Mouse (Mus musculus): ENCODE results near the gene Gm5134. TPM values are rescaled to one million over a fixed set of nuclear protein-coding genes. Genes with fewer than 3 reads are reported as not detected.

The Gm5134 gene
- total and polyA plus RNA-seq, 3 experiments: not detected

GRCm38 (mm10) chr10:75995463-75995862 is 41.1 kb downstream of the Gm5134 start:
- DNase-seq: no peak
- Histone ChIP-seq H3K4me3 (no peak overlapping the region), H3K36me3 (ENCODE audit: control insufficient read depth, insufficient read depth, low read length) (no peaks in the 10 kb centered on the region), H3K79me2 (replicated peaks; ENCODE audit: control insufficient read depth, insufficient read depth, low read length) (no peaks in the 10 kb centered on the region), H3K9ac (ENCODE audit: low read depth, low read length) (no peak overlapping the region), H3K27me3 (ENCODE audit: control insufficient read depth, insufficient read depth, low read length) (no peaks in the 10 kb centered on the region), H3K27ac (no peak overlapping the region), H3K4me1 (ENCODE audit: control insufficient read depth, insufficient read depth, low read length) (no peaks in the 10 kb centered on the region)
- intact Hi-C loops (cut with DNase I): no loop called here
- TF ChIP-seq EP300 (IDR thresholded peaks at IDR 0.05; ENCODE audit: insufficient read depth, low read depth, low read length) (no peak), POLR2A (IDR thresholded peaks at IDR 0.05; ENCODE audit: insufficient read depth, low read depth, low read length) (no peak), CTCF (IDR thresholded peaks at IDR 0.05) (no peak)
- 79% methylated on average over 11 of the region's 11 CpGs for WGBS

DNA sequence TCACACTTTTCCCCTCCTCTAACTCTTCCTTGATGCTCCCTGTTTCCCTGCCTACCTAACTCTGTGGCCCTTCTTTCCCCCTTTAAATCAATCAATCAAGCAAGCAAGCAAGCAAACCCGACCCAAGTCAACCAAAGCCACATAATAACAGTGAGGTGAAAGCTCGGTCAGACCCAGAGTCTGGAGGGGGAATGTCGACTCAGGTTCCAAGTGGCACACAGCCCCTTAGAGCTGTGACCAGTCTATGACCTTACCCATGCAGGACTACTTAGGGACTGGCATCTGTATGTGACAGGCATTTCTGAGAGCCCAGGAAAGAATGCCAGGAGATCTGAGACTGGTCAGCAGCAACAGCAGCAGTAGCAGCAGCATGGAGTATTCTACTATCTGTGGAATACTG is 42.0 kb downstream of the Gm5134 start:
- H3K4me1 ChIP-seq (ENCODE audit: control insufficient read depth, insufficient read depth, low read length): no peaks in the 10 kb centered on the region
- no peaks in the 10 kb centered on the region for H3K79me2 ChIP-seq (replicated peaks; ENCODE audit: control insufficient read depth, insufficient read depth, low read length)
- 48% methylated on average over 3 of the region's 3 CpGs for WGBS
- TF ChIP-seq POLR2A (IDR thresholded peaks at IDR 0.05; ENCODE audit: insufficient read depth, low read depth, low read length) (no peak), CTCF (IDR thresholded peaks at IDR 0.05) (no peak), EP300 (IDR thresholded peaks at IDR 0.05; ENCODE audit: insufficient read depth, low read depth, low read length) (no peak)
- DNase-seq: no peak
- no peaks in the 10 kb centered on the region for H3K36me3 ChIP-seq (ENCODE audit: control insufficient read depth, insufficient read depth, low read length)
- H3K4me3 ChIP-seq: no peak overlapping the region
- no peak overlapping the region for H3K27ac ChIP-seq
- intact Hi-C loops (cut with DNase I): no loop called here
- no peaks in the 10 kb centered on the region for H3K27me3 ChIP-seq (ENCODE audit: control insufficient read depth, insufficient read depth, low read length)
- H3K9ac ChIP-seq (ENCODE audit: low read depth, low read length): no peak overlapping the region

DNA sequence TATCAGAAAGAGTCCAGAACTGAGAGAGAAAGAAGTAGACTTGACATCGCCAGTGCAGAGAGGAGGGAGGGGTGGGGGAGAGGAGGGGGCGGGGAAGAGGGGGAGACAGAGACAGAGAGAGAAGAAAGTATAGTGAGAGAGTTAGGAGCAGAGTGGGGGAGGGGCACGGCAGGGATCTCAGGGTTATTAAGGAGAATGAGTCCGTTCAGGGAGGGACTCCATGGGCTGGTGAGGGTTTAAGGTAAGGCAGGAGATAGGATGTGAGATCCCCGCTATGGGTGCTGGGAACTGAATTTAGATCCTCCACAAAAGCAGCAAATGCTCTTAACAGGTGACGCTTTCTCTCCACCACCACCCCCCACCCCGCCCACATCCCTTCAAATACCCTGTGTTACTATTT is 46.8 kb downstream of the Gm5134 start:
- WGBS: 56% methylated on average over 6 of the region's 7 CpGs

GRCm38 (mm10) chr10:76002101-76002521 is 47.8 kb downstream of the Gm5134 start:
- Histone ChIP-seq H3K36me3 (ENCODE audit: control insufficient read depth, insufficient read depth, low read length) (no peaks in the 10 kb centered on the region), H3K27ac (no peak overlapping the region), H3K9ac (ENCODE audit: low read depth, low read length) (no peak overlapping the region), H3K27me3 (ENCODE audit: control insufficient read depth, insufficient read depth, low read length) (no peaks in the 10 kb centered on the region), H3K4me1 (ENCODE audit: control insufficient read depth, insufficient read depth, low read length) (no peaks in the 10 kb centered on the region; the same call in 1 of the 2 replicates), H3K4me3 (no peak overlapping the region), H3K79me2 (replicated peaks; ENCODE audit: control insufficient read depth, insufficient read depth, low read length) (no peaks in the 10 kb centered on the region)
- intact Hi-C loops (cut with DNase I): no loop called here
- 19% methylated on average over 3 of the region's 3 CpGs for WGBS
- peak in 1 of 2 experiments; percentile 4 for DNase-seq
- no peak for TF ChIP-seq EP300 (IDR thresholded peaks at IDR 0.05; ENCODE audit: insufficient read depth, low read depth, low read length)
- TF ChIP-seq POLR2A (IDR thresholded peaks at IDR 0.05; ENCODE audit: insufficient read depth, low read depth, low read length): no peak
- TF ChIP-seq CTCF (IDR thresholded peaks at IDR 0.05): no peak

More for the DNA sequence above, 46.8 kb downstream of the Gm5134 start:
- TF ChIP-seq EP300 (IDR thresholded peaks at IDR 0.05; ENCODE audit: insufficient read depth, low read depth, low read length) (no peak), CTCF (IDR thresholded peaks at IDR 0.05) (no peak), POLR2A (IDR thresholded peaks at IDR 0.05; ENCODE audit: insufficient read depth, low read depth, low read length) (no peak)
- H3K27ac ChIP-seq: no peak overlapping the region
- H3K4me3 ChIP-seq: no peak overlapping the region
- H3K4me1 ChIP-seq (ENCODE audit: control insufficient read depth, insufficient read depth, low read length): no peaks in the 10 kb centered on the region; the same call in 1 of the 2 replicates
- no peaks in the 10 kb centered on the region for H3K79me2 ChIP-seq (replicated peaks; ENCODE audit: control insufficient read depth, insufficient read depth, low read length)
- DNase-seq: no peak
- H3K36me3 ChIP-seq (ENCODE audit: control insufficient read depth, insufficient read depth, low read length): no peaks in the 10 kb centered on the region
- H3K9ac ChIP-seq (ENCODE audit: low read depth, low read length): no peak overlapping the region
- intact Hi-C loops (cut with DNase I): no loop called here
- no peaks in the 10 kb centered on the region for H3K27me3 ChIP-seq (ENCODE audit: control insufficient read depth, insufficient read depth, low read length)

- no peak for DNase-seq
- Histone ChIP-seq H3K9ac (ENCODE audit: low read depth, low read length) (no peak overlapping the region), H3K79me2 (replicated peaks; ENCODE audit: control insufficient read depth, insufficient read depth, low read length) (no peaks in the 10 kb centered on the region), H3K4me1 (ENCODE audit: control insufficient read depth, insufficient read depth, low read length) (no peaks in the 10 kb centered on the region; the same call in 1 of the 2 replicates), H3K27ac (no peak overlapping the region), H3K36me3 (ENCODE audit: control insufficient read depth, insufficient read depth, low read length) (no peaks in the 10 kb centered on the region), H3K4me3 (no peak overlapping the region), H3K27me3 (ENCODE audit: control insufficient read depth, insufficient read depth, low read length) (no peaks in the 10 kb centered on the region)
- no peak for TF ChIP-seq POLR2A (IDR thresholded peaks at IDR 0.05; ENCODE audit: insufficient read depth, low read depth, low read length)
- TF ChIP-seq CTCF (IDR thresholded peaks at IDR 0.05): no peak
- no peak for TF ChIP-seq EP300 (IDR thresholded peaks at IDR 0.05; ENCODE audit: insufficient read depth, low read depth, low read length)
- intact Hi-C loops (cut with DNase I): no loop called here
- 42% methylated on average over 2 of the region's 2 CpGs for whole genome bisulfite sequencing
These were observed 48.3 kb downstream of the Gm5134 start for GRCm38 (mm10) chr10:76002615-76003014.

DNA sequence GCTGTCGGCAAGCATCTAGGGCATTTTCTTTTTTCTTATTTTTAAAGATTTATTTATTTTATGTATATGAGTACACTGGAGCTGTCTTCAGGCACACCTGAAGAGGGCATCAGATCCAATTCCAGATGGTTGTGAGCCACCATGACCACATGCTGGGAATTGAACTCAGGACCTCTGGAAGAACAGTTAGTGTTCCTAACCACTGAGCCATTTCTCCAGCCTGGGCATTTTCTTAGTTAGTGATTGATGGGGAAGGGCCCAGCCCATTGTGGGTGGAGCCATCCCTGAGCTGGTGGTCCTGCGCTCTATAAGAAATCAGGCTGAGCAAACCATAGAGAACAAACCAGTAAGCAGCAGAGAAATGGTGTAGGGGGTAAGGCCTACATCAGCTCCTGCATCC is 48.9 kb downstream of the Gm5134 start:
- no peak overlapping the region for H3K27ac ChIP-seq
- no peak overlapping the region for H3K9ac ChIP-seq (ENCODE audit: low read depth, low read length)
- no peak for TF ChIP-seq EP300 (IDR thresholded peaks at IDR 0.05; ENCODE audit: insufficient read depth, low read depth, low read length)
- TF ChIP-seq CTCF (IDR thresholded peaks at IDR 0.05): no peak
- H3K4me1 ChIP-seq (ENCODE audit: control insufficient read depth, insufficient read depth, low read length): no peaks in the 10 kb centered on the region; the same call in 1 of the 2 replicates
- H3K79me2 ChIP-seq (replicated peaks; ENCODE audit: control insufficient read depth, insufficient read depth, low read length): no peaks in the 10 kb centered on the region
- WGBS: 94% methylated on average over 2 of the region's 2 CpGs
- H3K36me3 ChIP-seq (ENCODE audit: control insufficient read depth, insufficient read depth, low read length): no peaks in the 10 kb centered on the region
- H3K27me3 ChIP-seq (ENCODE audit: control insufficient read depth, insufficient read depth, low read length): no peaks in the 10 kb centered on the region
- DNase-seq: no peak
- intact Hi-C loops (cut with DNase I): no loop called here
- H3K4me3 ChIP-seq: no peak overlapping the region
